Mouse (Mus musculus): ENCODE data around the gene Atp2b4. TPM values are rescaled to one million over a fixed set of nuclear protein-coding genes. Genes with fewer than 3 reads are reported as not detected.

Gene Atp2b4
- 38.3 and 38.8 TPM in 2 replicates for polyA plus RNA-seq (2014; fragmentation: Nextera tagmentation; extraction: Ambion mirVana)

DNA sequence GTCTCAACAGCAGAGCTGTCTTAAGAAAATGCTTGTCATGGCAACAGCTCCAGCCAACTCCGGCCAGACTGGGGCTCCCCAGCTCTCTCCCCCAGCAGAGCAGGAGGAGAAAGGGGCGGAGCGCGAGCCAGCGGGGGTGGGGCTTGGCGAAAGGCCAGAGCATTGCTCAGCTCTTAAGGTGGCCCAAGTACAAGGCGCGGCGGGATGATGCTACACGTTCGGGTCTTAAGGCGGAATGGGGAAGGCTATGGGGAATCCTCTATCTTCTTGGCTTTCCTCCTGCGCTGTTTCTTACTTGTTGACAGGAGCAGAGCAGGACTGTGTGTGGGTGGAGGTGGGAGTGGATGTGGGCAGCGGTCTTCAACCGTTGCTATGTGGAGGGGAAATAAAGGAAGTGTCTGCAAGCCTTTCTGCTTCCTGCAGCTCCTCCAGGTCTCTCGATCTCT, at the start of gene Atp2b4:
Atp2b4 (minus strand) TSS at position 94 of the 446 bp plus-strand sequence.
- peak within 1 kb of the TSS; percentile 88 for H3K4me2 ChIP-seq (replicated peaks; ENCODE audit: low read depth, low read length)
- no peaks in the 10 kb centered on the region for H3K36me3 ChIP-seq (ENCODE audit: control insufficient read depth, insufficient read depth, low read length)
- under 1% methylated on average over 16 of the region's 16 CpGs for WGBS
- H3K4me1 ChIP-seq (ENCODE audit: control insufficient read depth, insufficient read depth, low read length): peaks cover 25% of the 10 kb centered on the region
- no peaks in the 10 kb centered on the region for H3K9me3 ChIP-seq (ENCODE audit: control insufficient read depth, low read depth, low read length)
- H3K4me3 ChIP-seq (ENCODE audit: low read depth, low read length): peak within 1 kb of the TSS; percentile 65
- ATAC-seq (ENCODE audit: insufficient number of reproducible peaks, insufficient read depth, low FRiP score, low read depth): peak; percentile 93
- H3K9ac ChIP-seq (replicated peaks; ENCODE audit: low read depth, low read length): peak within 1 kb of the TSS; percentile 42
- peak within 1 kb of the TSS; percentile 67 for H3K27ac ChIP-seq (ENCODE audit: low read length)
- H3K27me3 ChIP-seq (ENCODE audit: control insufficient read depth, insufficient read depth, low read length): no peaks in the 10 kb centered on the region

GRCm38 (mm10) chr1:133844734-133845133, 43.9 kb upstream of the Atp2b4 start:
- ATAC-seq (ENCODE audit: insufficient number of reproducible peaks, insufficient read depth, low FRiP score, low read depth): no peak
- H3K4me3 ChIP-seq (ENCODE audit: low read depth, low read length): no peak overlapping the region
- H3K36me3 ChIP-seq (ENCODE audit: control insufficient read depth, insufficient read depth, low read length): no peaks in the 10 kb centered on the region
- no peaks in the 10 kb centered on the region for H3K27me3 ChIP-seq (ENCODE audit: control insufficient read depth, insufficient read depth, low read length)
- no peak overlapping the region for H3K9ac ChIP-seq (replicated peaks; ENCODE audit: low read depth, low read length)
- no peak overlapping the region for H3K27ac ChIP-seq (ENCODE audit: low read length)
- WGBS: 18% methylated on average over 9 of the region's 9 CpGs
- H3K4me1 ChIP-seq (ENCODE audit: control insufficient read depth, insufficient read depth, low read length): peaks cover 3% of the 10 kb centered on the region; the same call in 1 of the 2 replicates
- H3K9me3 ChIP-seq (ENCODE audit: control insufficient read depth, low read depth, low read length): no peaks in the 10 kb centered on the region
- no peak overlapping the region for H3K4me2 ChIP-seq (replicated peaks; ENCODE audit: low read depth, low read length)

GRCm38 (mm10) chr1:133843900-133844299, 43.1 kb upstream of the Atp2b4 start:
- Histone ChIP-seq H3K4me2 (replicated peaks; ENCODE audit: low read depth, low read length) (no peak overlapping the region), H3K36me3 (ENCODE audit: control insufficient read depth, insufficient read depth, low read length) (no peaks in the 10 kb centered on the region), H3K4me1 (ENCODE audit: control insufficient read depth, insufficient read depth, low read length) (peaks cover 3% of the 10 kb centered on the region; the same call in 1 of the 2 replicates), H3K27ac (ENCODE audit: low read length) (no peak overlapping the region), H3K27me3 (ENCODE audit: control insufficient read depth, insufficient read depth, low read length) (no peaks in the 10 kb centered on the region), H3K9me3 (ENCODE audit: control insufficient read depth, low read depth, low read length) (no peaks in the 10 kb centered on the region), H3K4me3 (ENCODE audit: low read depth, low read length) (no peak overlapping the region), H3K9ac (replicated peaks; ENCODE audit: low read depth, low read length) (no peak overlapping the region)
- ATAC-seq (ENCODE audit: insufficient number of reproducible peaks, insufficient read depth, low FRiP score, low read depth): no peak
- WGBS: 71% methylated on average over 6 of the region's 6 CpGs

GRCm38 (mm10) chr1:133843370-133843769, 42.5 kb upstream of the Atp2b4 start:
- Histone ChIP-seq H3K4me1 (ENCODE audit: control insufficient read depth, insufficient read depth, low read length) (peaks cover 3% of the 10 kb centered on the region; the same call in 1 of the 2 replicates), H3K4me2 (replicated peaks; ENCODE audit: low read depth, low read length) (no peak overlapping the region), H3K36me3 (ENCODE audit: control insufficient read depth, insufficient read depth, low read length) (no peaks in the 10 kb centered on the region), H3K4me3 (ENCODE audit: low read depth, low read length) (no peak overlapping the region), H3K9me3 (ENCODE audit: control insufficient read depth, low read depth, low read length) (no peaks in the 10 kb centered on the region), H3K27me3 (ENCODE audit: control insufficient read depth, insufficient read depth, low read length) (no peaks in the 10 kb centered on the region), H3K27ac (ENCODE audit: low read length) (no peak overlapping the region), H3K9ac (replicated peaks; ENCODE audit: low read depth, low read length) (no peak overlapping the region)
- WGBS: 20% methylated on average over 4 of the region's 4 CpGs
- ATAC-seq (ENCODE audit: insufficient number of reproducible peaks, insufficient read depth, low FRiP score, low read depth): peak; percentile 67; the same call in 1 of the 2 replicates

GRCm38 (mm10) chr1:133842074-133842725, 41.4 kb upstream of the Atp2b4 start:
- H3K9me3 ChIP-seq (ENCODE audit: control insufficient read depth, low read depth, low read length): no peaks in the 10 kb centered on the region
- H3K27me3 ChIP-seq (ENCODE audit: control insufficient read depth, insufficient read depth, low read length): no peaks in the 10 kb centered on the region
- no peak overlapping the region for H3K9ac ChIP-seq (replicated peaks; ENCODE audit: low read depth, low read length)
- ATAC-seq (ENCODE audit: insufficient number of reproducible peaks, insufficient read depth, low FRiP score, low read depth): no peak; the same call in 1 of the 2 replicates
- H3K4me2 ChIP-seq (replicated peaks; ENCODE audit: low read depth, low read length): no peak overlapping the region
- WGBS: 65% methylated on average over 11 of the region's 11 CpGs
- no peak overlapping the region for H3K4me3 ChIP-seq (ENCODE audit: low read depth, low read length)
- H3K4me1 ChIP-seq (ENCODE audit: control insufficient read depth, insufficient read depth, low read length): peaks cover 3% of the 10 kb centered on the region; the same call in 1 of the 2 replicates
- H3K27ac ChIP-seq (ENCODE audit: low read length): no peak overlapping the region
- H3K36me3 ChIP-seq (ENCODE audit: control insufficient read depth, insufficient read depth, low read length): no peaks in the 10 kb centered on the region

DNA sequence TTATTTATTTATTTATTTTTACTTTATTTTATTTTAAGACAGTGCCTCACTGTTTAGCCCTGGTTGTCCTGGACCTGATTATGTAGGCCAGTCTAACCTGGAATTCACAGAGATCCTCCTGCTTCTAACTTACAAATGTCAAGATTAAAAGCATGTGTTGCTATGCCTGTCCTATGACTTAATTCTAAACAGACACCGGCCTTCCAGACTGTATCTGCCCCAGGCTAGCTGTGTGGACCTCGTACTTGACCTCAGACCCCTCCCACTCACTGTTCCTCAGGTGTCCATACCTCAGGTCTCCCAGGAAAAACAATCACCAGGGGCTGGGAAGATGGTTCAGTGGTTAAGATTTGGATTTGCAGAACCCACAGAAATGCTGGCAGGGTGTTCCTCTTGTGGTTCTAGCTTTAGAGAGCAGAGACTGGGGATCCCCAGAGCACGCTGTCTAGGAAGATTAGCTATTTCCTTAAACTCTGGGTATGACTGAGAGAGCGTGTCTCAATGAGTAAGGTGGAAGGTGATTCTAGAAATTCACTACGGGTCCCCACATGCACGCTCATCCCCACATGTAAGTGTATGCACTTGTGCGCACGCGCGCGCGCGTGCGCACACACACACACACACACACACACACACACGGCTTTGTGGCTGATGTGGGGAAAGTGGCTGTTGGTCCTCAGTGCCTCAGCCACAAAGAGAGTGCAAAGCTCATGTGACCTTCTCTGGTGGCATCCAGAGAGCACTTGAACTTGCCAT, 40.5 kb upstream of the Atp2b4 start:
- WGBS: 87% methylated on average over 15 of the region's 15 CpGs
- Histone ChIP-seq H3K27ac (ENCODE audit: low read length) (no peak overlapping the region), H3K27me3 (ENCODE audit: control insufficient read depth, insufficient read depth, low read length) (no peaks in the 10 kb centered on the region), H3K4me2 (replicated peaks; ENCODE audit: low read depth, low read length) (no peak overlapping the region), H3K4me3 (ENCODE audit: low read depth, low read length) (no peak overlapping the region), H3K9me3 (ENCODE audit: control insufficient read depth, low read depth, low read length) (no peaks in the 10 kb centered on the region), H3K9ac (replicated peaks; ENCODE audit: low read depth, low read length) (no peak overlapping the region), H3K4me1 (ENCODE audit: control insufficient read depth, insufficient read depth, low read length) (peaks cover 3% of the 10 kb centered on the region; the same call in 1 of the 2 replicates), H3K36me3 (ENCODE audit: control insufficient read depth, insufficient read depth, low read length) (no peaks in the 10 kb centered on the region)
- no peak for ATAC-seq (ENCODE audit: insufficient number of reproducible peaks, insufficient read depth, low FRiP score, low read depth)

DNA sequence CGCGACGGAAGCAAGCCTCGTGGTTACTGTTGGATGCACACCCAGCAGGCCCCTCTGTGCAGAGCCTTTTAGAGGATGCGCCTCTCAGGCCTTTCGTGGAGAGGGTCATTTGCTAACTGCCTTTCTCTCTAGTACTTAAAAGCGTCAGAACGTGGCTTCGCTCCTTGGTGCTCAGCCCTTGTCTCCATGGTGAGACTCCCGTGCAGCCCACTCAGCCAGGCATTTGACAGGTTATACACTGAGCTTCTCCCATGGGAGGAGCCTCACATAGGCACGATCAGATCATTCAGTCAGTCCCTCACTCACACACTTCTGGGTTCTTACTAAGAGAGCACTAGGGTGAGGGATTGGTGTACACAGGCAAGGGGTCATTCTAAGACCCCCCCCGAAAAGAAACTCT, 39.7 kb upstream of the Atp2b4 start:
- ATAC-seq (ENCODE audit: insufficient number of reproducible peaks, insufficient read depth, low FRiP score, low read depth): no peak
- no peaks in the 10 kb centered on the region for H3K36me3 ChIP-seq (ENCODE audit: control insufficient read depth, insufficient read depth, low read length)
- no peak overlapping the region for H3K9ac ChIP-seq (replicated peaks; ENCODE audit: low read depth, low read length)
- H3K4me1 ChIP-seq (ENCODE audit: control insufficient read depth, insufficient read depth, low read length): peaks cover 3% of the 10 kb centered on the region; the same call in 1 of the 2 replicates
- no peaks in the 10 kb centered on the region for H3K27me3 ChIP-seq (ENCODE audit: control insufficient read depth, insufficient read depth, low read length)
- no peak overlapping the region for H3K27ac ChIP-seq (ENCODE audit: low read length)
- H3K4me3 ChIP-seq (ENCODE audit: low read depth, low read length): no peak overlapping the region
- WGBS: 56% methylated on average over 12 of the region's 12 CpGs
- no peaks in the 10 kb centered on the region for H3K9me3 ChIP-seq (ENCODE audit: control insufficient read depth, low read depth, low read length)
- no peak overlapping the region for H3K4me2 ChIP-seq (replicated peaks; ENCODE audit: low read depth, low read length)

DNA sequence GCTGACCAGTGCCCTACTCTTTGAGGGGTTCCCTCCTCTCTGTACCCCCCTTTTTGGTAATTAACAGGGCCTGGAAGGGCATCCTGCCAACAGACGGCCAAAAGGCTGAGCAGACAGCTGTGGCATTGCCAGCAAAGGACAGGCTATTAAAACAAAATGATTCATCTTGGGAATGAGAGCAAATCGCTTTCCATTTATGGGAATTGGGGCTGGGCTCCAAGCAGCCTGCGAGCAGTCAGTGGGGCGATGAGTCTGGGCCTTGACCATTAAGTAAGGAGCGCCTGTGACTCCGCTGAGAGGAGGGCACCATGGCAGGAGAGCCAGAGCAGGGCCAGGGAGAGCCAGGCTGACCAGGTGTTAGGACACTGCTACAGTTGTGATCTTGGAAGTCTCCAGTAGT, 33.5 kb upstream of the Atp2b4 start:
- 46% methylated on average over 6 of the region's 6 CpGs for WGBS
- Histone ChIP-seq H3K36me3 (ENCODE audit: control insufficient read depth, insufficient read depth, low read length) (no peaks in the 10 kb centered on the region), H3K9ac (replicated peaks; ENCODE audit: low read depth, low read length) (no peak overlapping the region), H3K4me2 (replicated peaks; ENCODE audit: low read depth, low read length) (no peak overlapping the region), H3K9me3 (ENCODE audit: control insufficient read depth, low read depth, low read length) (no peaks in the 10 kb centered on the region), H3K27ac (ENCODE audit: low read length) (peak overlapping the region; percentile 22; the same call in 1 of the 2 replicates), H3K4me1 (ENCODE audit: control insufficient read depth, insufficient read depth, low read length) (peaks cover 7% of the 10 kb centered on the region; the same call in 1 of the 2 replicates), H3K27me3 (ENCODE audit: control insufficient read depth, insufficient read depth, low read length) (no peaks in the 10 kb centered on the region), H3K4me3 (ENCODE audit: low read depth, low read length) (no peak overlapping the region)
- no peak for ATAC-seq (ENCODE audit: insufficient number of reproducible peaks, insufficient read depth, low FRiP score, low read depth)
